Mouse (Mus musculus) right cerebral cortex, postnatal 10 days (tissue): ENCODE results near the gene Megf8.

Experiments
- DNase-seq, 2 experiments: peaks; one replicate each; pipeline ENCODE4 v3.0.0; 2021; ENCODE audit warnings: low spot score in 2 of 2

Gene Megf8

DNA sequence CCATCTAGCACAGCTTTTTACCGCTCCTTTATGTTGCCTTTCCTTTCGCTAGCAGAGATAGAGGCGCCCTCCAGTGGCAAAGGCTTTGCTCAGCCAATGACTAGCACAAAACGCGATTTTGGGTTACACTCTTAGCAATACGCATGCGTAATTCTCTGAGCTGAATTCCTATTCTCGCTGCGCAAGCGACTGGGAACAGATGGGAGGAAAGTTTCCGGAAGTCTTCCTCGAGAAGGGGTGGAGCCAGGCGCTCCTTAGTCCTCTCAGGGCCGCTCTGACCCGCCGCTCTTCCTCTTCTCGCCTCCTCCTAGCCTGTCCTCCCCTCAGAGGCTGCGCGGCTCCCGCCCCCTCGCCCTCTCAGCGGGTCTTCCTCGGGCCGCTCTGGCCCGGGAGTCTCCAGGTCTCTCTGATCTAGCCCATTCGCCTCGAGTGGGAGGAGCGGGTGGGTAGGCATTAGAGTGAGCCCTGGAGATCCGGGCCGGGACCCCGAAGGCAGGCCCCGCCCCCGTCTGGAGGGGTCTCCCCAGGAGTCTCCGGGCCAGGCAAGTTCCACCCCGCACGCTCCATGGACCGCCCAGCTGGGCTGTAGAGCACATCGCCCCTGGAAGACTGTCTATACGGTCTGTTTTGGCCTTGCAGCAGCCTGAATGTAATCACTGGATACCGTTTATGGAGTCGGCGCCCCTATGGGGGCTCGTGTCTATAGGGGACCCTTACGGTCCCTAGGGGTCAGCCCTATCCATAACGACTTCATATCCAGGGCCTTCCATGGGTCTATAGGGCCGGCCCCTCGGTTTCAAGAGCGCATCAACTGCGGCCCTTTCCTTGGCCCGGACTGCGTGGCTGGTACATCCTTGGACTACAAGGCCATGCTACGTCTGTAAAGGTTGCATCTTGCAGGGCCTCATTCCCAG lies at the start of gene Megf8:
Gene Megf8 (plus strand): TSS at position 633 of the 914 bp plus-strand sequence.
- DNase-seq, result peak; percentile 98

DNA sequence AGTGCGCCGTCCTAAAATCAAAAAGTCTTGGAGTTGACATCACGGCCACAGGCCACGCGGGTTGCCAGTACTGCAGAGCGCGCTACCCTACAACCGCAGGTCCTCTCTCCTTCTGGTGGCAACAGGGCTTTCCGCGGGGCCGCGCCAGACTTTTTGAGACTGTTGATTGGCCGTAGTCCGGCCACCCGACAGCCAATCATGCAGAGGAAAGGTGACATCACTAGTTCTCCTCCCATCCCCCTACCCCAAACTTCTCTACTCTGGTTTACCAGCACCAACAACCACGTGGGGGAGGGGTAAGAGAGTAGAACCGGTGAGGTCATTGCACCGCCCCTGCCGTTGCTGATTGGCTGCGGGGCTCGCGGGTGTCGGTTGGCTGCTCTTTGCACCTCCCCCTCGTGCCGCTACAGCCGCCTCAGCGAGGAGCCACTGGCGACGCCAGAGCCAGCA lies 49.6 kb upstream of the Megf8 start, which contains the start of gene Cic:
Gene Cic (plus strand): TSS at position 404 of the 450 bp plus-strand sequence.
- peak; percentile 99 to 100 for DNase-seq

DNA sequence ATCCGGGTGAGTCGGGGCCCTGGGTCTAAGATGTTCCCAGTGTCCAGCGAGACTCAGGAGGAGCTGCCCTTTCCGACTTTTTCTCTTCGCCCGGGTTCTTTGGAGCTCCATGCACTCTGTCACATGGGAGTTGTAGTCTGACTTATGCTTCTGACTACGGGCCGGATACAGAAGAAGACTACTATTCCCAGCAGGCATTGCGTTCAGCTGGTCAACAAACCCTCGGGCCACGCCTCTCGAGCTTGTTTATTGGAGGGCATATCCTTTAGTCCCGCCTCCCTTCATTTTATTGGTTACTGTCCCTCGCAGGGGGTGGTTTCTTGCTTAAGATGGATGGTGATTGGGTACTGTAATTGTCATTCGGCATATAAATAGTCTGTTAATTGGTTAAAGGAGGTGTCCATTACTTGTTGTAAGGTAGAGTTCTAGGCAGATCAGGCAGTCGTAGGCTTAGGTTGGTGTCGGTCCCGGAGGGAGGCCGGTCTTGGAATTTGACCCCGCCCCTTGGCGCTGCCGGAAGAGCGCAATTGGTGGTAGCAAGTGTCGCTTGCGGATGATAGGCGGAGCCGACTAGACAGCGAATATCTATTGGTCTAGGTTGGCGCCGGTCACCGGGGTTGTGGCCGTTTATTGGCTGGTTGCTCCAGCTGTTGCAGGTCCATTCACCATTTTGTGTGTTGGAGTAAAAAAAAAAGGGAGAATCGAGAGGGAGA lies 49.1 kb upstream of the Megf8 start:
- DNase-seq, result peak; percentile 100

DNA sequence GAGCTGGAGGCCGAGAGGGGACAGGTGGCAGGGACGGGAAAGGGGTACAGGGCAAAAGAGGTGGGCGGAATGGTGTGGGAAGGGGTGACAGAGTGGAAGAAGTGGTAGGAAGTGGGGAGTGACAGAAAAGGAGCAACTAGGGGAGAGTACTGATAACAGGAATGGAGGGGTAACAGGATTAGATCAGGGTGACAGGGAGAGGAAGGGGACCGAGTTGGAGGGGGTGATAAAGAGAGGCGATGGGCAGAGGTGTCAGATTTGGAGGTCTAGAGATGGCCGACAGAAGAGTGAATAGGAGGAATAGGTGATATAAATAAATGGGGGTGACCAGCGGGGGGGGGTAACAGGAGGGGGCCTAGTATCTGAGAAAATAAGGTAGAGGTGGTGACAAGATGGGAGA lies 48.4 kb upstream of the Megf8 start:
- DNase-seq, result no peak

DNA sequence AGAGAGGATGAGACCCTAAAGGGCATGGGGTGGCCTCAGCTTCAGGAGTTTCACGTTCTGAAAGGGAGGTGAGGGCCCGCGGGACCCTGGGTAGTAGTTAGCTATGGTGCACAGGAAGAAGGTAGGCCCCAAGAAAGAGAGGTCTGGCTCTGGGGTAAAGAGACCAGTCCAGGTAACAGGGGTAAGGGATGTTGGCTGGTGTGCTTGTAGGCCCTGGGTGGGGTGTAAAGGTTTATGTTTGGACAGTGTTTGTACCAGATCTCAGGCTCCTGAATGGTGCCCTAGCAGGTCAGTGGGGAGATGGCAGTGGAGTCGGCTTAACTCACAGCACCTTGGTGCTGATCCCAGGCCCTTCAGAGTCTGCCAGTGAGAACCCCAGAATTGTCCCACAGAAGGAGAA lies 47.9 kb upstream of the Megf8 start:
- peak in 1 of 2 experiments; percentile 34 for DNase-seq

DNA sequence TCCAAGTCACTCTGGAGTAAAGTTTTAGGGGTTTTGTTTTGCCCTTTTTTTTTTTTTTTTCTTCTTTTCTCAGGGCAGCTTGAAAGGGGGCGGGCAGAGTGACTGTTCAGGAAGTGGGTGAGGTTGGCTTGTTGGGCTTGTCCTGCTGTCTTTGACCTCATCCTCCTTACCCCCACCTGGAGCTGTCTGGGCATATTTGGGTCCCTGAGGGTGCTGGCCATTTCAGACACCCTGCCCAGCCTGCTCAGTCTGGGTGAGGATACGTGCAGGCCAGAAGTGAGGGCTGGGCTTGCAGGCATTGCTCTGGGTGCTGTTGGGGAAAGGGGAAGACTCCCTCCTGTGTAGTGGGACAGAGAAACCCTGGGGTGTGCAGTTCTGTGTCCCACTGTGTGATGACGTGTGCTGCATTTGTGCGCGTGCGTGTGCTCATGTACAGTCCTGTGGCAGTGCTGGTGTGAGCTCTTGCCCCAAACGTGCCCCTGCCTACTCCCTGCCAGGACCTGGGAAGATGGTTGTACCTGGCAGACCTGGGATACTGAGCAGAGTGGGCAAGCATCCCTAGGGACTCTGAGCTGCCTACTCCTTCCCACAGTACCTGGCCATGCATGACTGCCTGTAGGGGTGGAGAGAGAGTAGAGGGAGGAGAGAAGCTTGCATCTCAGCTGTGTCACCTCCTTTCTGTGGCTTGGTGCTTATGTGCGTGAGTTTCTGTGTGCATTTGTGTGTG lies 47.3 kb upstream of the Megf8 start:
- peak in 1 of 2 experiments; percentile 27 for DNase-seq

DNA sequence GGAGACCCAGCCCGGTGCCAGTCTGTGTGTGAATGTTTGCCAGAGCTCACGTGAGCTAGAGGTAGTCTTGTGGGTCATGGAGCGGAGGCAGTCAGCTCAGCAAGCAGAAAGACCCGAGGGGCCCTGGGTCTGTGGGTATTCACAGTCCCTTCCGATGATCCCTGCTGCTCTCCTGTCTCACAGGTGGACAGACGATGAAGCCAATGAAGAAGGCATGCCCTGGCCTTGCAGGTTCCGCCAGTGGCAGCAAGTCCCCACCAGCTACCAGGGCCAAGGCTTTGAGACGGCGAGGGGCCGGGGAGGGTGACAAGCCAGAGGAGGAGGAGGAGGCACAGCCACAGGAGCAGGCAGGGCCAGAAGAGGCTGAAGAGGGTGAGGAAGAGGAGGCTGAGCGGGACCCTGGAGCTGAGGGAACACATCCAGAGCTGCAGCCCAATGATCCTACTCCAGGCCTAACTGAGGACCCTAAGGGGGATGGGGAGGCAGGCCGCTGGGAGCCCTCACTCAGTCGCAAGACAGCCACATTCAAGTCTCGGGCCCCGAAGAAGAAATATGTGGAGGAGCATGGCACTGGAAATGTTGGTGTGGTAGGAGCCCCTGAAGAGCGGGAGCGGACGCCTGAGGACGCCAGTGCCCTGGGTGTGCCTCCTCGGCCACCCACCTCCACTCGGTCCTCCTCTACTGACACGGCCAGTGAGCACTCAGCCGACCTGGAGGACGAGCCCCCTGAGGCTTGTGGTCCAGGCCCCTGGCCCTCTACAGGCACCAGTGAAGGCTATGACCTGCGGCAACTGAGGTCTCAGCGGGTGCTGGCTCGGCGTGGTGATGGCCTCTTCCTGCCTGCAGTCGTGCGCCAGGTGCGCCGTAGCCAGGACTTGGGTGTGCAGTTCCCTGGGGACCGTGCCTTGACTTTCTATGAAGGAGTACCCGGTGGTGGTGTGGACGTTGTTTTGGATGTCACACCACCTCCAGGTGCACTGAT lies 46.0 kb upstream of the Megf8 start:
- DNase-seq, result peak in 1 of 2 experiments; percentile 35

DNA sequence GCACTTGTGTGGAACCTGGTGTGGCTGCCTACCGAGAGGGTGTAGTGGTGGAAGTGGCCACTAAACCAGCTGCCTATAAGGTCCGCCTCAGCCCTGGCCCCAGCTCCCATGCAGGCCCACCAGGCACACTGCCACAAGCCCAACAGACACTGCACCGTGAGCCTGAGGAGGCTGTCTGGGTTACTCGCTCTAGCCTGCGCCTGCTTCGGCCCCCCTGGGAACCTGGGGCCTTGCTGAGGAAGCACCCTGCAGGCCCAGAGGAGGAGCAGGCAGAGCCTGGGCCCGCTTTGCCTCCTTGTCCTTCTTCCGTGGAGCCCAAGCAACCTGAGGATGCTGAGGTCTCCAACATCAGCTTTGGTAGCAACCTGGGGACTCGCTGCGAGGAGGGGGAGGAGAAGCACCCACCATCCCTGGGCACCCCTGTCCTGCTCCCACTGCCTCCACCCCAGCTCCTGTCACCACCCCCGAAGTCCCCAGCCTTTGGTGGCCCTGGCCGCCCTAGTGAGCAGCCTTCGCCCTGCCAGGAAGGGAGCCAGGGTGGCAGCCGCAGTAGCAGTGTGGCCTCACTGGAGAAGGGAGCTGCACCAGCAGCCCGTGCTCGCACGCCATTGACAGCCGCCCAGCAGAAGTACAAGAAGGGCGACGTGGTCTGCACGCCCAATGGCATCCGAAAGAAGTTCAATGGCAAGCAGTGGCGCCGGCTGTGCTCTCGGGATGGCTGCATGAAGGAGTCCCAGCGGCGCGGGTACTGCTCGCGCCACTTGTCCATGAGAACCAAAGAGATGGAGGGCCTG lies 45.1 kb upstream of the Megf8 start:
- peak in 1 of 2 experiments; percentile 26 for DNase-seq

DNA sequence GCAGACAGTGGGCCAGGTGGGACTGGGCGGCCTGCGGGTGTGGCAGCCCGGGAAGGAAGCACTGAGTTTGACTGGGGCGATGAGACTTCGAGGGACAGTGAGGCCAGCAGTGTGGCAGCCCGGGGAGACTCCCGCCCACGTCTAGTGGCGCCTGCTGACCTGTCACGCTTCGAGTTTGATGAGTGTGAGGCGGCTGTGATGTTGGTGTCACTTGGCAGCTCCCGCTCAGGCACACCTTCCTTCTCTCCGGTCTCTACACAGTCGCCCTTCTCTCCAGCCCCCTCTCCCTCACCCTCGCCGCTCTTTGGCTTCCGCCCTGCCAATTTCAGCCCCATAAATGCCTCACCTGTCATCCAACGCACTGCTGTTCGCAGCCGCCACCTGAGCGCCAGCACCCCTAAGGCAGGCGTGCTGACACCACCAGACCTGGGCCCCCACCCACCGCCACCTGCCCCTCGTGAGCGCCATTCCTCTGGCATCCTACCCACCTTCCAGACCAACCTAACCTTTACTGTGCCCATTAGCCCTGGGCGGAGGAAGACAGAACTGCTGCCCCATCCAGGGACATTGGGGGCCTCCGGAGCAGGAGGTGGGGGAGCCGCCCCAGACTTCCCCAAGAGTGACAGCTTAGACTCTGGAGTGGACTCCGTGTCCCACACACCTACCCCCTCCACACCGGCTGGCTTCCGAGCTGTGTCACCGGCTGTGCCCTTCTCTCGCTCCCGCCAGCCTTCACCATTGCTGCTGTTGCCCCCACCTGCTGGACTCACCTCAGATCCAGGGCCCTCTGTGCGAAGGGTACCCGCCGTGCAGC lies 44.3 kb upstream of the Megf8 start:
- peak in 1 of 2 experiments; percentile 33 for DNase-seq

DNA sequence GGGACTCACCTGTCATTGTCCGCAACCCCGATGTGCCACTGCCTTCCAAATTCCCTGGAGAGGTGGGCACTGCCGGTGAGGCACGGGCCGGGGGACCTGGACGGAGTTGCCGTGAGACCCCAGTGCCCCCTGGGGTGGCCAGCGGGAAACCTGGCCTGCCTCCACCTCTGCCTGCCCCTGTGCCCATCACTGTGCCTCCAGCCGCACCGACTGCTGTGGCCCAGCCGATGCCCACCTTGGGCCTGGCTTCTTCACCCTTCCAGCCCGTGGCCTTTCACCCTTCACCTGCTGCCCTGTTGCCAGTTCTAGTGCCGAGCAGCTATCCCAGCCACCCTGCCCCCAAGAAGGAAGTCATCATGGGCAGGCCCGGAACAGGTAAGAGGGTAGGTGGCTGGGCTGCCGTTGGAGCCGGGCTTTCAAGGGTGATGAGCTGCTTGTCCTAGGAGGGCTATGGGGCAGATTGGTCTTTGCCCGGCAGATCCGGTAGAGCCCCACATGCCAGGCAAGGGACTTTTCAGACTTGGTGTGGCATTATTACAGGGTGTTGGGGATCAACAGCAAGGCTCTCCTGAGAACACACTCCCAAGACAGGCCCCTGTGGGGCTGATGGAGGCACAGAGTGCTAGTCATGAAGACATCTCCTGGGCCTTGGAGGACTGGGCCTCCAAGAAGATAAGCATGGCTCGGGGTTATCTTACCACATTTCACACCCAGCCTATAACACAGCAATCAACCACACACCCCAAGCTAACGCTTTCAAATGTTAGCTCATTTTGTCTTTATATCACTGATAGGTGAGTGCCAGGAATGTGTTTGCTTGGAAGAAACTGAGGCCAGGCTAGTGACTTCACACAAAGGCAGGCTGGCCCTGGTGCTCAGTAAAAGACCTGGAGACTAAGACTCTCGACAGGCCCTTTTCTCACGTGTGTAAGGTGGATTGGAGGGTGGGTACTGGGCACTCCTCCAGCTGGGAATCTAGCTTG lies 43.4 kb upstream of the Megf8 start:
- peak in 1 of 2 experiments; percentile 32 for DNase-seq

DNA sequence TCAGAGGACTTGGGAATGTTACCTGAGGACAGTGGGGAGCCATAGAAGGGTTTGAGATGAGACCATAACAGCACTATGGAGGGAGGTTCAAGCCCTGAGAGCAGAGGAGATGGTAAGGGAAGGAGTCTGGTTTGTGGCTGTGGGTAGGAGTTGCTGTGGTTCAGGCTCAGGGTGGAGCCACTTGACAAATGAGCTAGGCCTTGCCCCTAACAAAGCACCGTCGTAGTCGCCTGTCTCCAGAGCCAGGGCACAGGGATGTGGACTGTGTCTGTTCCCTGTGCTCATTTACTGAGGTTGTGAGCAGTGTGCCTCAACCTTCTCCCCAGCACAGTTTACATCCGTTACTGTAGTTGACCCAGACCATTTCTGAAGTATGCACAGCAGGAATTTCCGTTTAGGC lies 42.4 kb upstream of the Megf8 start:
- peak in 1 of 2 experiments; percentile 17 for DNase-seq

DNA sequence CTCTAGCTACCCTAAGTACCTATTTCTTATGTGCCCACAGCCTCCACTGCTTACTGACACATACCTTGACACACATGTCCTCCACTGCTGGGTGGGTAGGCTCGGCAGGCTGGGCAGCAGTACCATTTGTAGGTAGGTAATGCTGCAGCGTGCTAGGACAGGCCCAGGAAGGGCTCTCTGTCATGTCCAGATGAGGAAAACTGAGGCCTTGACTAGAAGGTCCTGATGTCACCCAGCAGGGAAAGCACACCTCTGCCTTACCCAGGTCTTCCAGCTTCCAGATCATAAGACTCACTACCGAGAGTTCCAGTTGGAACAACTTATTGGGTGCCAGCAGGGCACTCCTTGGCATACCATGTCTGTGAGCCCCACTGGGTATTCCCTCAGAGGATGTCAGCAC lies 42.0 kb upstream of the Megf8 start:
- DNase-seq, result no peak

DNA sequence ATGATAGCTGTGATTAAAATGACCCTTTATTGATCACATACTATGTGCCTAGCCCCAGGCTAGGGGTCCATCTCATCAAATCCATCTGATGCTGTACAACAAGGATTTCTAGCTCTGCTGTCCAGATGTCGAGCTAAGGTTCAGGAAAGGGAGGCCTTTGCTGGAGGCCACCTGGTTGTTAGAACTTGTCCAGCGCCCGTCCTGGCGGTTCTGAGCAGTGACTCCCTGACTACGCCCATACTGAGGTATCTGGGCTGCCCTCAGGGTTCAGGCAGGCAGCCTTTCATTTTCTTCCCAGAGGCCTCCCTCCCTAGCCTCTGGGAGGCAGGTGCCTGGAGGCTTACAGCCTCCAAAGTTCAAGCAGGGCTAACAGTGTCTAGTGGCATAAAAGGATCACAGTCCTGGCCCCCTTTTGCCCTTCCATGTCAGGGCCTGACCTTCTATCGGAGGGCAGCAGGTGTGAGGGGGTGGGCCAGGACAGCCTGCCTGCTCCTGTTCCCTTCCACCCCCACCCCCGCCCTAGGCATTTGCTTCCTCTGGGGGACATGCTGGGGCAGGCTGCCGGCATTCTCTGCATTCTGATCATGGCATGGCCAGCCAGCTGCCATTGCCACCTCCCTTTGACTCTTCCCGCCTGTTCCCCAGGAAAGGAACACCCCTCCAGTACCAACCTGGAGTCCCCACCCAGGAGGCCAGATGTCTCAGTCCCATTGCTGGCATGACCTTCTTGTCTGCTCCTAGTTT lies 41.2 kb upstream of the Megf8 start:
- DNase-seq, result no peak

DNA sequence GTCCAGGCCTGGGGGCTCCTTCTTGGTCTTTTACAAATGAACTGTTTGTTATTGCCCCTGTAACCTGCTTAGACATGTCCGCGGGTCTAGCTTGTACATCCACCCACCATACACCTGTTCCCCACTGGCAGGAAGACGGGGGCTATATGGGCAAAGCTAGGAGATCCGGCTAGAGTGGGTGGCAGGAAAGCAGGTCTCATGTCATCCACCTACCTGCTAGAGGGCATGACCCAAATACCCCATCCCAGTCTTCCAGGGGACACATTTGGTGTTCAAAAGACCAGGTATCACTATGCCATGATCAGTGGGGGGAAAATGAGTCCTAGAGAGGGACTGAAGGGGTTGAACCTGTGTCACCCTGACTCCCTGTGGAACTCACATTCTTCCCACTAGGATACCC lies 39.6 kb upstream of the Megf8 start:
- no peak for DNase-seq

DNA sequence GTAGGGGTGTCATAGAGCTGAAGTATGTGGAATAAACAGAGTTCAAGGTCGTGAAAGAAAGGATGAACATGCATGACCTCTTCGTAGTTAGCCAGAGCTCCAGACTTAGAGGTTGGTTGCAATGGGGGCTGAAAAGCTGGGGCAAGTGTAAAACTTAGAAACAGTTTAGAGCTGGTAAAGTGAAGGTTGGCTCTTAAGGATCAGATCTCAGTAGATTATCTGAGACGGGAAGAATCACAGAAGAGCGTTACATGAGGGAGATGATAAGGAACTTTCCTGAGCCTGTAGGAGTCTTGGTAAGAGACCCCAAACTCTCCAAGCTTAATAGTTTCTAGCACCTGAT lies 39.0 kb upstream of the Megf8 start:
- no peak for DNase-seq

DNA sequence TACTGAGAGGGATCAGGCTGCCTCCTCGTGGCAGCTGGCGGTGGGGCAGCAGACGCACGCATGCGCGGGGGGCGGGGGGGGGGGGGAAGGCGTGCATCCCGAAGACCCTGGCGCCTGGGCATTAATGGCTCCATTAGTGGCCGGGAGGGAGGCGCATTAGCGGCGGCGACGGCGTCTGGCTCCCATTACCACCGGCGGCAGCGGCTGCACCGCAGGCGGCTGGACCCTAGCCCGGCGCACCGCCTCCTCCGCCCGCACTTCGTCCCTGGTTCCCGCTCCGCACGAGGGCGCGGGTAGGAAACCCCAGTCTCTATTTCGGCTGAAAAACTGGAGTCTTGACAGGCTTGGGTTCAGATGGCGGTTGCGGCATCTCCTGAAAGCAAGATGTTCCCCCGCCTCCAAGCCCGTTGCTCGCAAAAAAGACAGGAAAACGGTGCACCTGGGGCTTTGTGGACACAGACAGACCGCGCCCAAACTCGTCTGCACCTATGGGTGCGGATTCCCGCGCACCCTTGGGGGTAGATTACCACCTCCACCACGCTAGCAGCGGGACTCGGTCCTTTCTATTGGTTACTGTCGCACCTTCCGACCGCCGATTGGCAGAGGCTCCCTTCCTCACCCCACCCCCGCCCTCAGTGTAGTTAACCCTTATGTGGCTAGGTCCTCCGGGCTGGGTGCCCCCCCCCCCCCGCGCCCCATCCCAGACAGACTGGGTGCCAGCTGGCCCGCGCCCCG lies 38.5 kb upstream of the Megf8 start:
- peak; percentile 94 to 96 for DNase-seq
